Mouse (Mus musculus): ENCODE results near the gene Smtnl2.

GRCm38 (mm10) chr11:72394694-72395093 is 16.8 kb downstream of the Smtnl2 start:
- TF ChIP-seq CTCF (IDR thresholded peaks at IDR 0.05; ENCODE audit: low read depth), result no peak
- no peak for TF ChIP-seq EP300 (optimal IDR thresholded peaks at IDR 0.05)
